Mouse (Mus musculus) spleen, adult 12 weeks (tissue): ENCODE data around the gene 0610012G03Rik.
"Not testable (repeated sequence)": the region's sequence is repeated elsewhere in the genome, so short reads cannot be mapped to it uniquely, and the experiment has no call there.

Experiments used
- DNase-seq: peaks from one replicate; pipeline ENCODE4 v3.0.0; 2022; ENCODE audit warnings: low spot score

Gene 0610012G03Rik

DNA sequence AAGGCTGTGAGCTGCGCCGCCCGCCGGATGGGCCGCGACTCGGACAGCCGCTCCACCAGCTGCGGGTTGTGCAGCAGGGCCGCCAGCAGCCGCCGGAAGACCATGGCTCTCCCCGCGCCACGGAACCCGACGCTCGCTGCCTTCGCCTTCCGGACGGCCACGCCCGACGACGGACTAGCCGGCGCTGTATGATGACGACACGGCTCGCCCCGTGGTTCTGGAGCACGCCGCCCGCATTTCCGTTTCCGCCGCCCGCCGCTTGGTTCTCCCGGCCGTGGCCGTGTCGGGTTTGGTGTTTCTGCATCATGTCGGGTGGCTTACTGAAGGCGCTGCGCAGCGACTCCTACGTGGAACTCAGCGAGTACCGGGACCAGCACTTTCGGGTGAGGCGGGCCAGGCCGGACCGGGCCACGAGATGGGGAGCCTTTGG lies at the start of gene 0610012G03Rik, which contains the start of gene Ncbp2:
TSS of gene 0610012G03Rik (minus strand) at position 150 of the 430 bp plus-strand sequence.
TSS of gene Ncbp2 (plus strand) at position 169 of the 430 bp plus-strand sequence.
- peak; percentile 91 for DNase-seq

DNA sequence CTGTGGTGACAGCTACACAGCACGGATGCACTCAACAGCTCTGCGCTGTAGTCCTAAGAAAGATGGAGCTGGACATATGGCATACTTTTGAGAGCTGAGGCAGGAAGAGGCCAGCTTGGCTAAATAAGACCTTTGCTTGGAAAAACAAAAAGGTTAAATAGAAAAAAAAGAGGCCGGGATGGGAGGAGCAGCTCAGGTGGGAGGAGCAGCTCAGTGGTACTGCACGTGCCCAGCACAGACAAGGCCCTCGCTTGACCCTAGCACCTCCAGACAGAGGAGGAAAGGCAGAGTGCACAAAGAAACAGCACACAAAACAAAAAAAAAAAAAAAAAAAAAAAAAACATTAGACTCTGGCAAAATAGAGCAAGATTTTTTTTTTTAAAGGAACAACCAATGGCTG lies 48.1 kb upstream of the 0610012G03Rik start:
- DNase-seq = no peak

DNA sequence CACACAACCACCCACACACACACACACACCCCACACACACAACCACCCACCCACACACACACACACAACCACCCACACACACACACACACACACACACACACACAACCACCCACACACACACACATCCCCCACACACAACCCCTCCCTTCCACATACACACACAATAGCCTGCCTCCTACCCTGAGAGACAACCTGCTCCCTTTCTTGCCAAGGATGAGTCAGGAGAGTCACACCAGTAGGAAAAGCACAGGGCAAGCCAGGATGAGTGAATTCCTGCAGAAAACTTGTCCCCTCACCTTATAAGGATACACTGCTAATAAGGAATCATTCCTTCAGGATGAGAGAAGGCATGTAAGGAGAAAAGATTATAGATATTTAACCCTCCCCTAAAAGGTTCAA lies 45.7 kb upstream of the 0610012G03Rik start:
- no peak for DNase-seq

GRCm38 (mm10) chr16:31993195-31993594 lies 44.9 kb upstream of the 0610012G03Rik start:
- DNase-seq = no peak

DNA sequence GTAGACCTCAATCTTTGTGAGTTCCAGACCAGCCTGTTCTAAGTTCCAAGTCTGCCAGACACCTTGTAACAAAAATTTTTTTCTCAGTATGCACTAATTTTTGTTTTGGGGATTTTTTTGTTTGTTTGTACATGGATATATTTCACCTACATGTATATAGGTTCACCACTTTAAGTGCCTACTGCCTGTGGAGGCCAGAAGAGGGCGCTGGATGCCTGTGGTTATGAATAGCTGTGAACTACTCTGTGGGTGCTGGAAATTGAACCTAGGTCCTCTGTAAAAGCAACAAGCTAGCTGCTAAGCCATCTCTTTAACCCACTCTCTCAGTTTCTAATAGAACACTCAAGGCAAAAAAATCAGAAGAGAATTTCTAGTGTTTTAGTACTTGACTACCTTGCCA lies 43.7 kb upstream of the 0610012G03Rik start:
- DNase-seq = no peak

- DNase-seq = no peak
These were observed 32.7 kb upstream of the 0610012G03Rik start for GRCm38 (mm10) chr16:31980946-31981345.

GRCm38 (mm10) chr16:31979501-31979900 lies 31.2 kb upstream of the 0610012G03Rik start:
- DNase-seq = no peak

GRCm38 (mm10) chr16:31975258-31975657 lies 27.0 kb upstream of the 0610012G03Rik start:
- no peak for DNase-seq

DNA sequence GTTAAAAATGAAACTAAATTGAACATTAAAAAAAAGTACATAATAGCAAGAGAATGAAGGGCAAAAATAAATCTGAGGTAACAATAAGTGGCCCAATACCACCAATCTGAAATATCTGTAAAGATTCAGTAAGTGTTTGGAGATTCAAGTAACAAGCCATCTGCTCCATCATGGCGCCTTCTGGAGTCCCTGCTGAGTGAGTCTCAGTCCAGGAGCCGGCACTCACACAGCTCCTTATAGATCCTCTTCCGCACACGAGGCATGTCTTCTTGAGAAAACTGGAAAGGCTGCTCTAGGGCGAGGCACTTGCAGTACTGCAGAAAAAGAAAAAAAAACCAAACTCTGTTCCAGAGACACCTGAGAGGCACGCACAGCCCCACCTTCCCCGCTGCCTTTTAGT lies 14.9 kb upstream of the 0610012G03Rik start:
- no peak for DNase-seq

DNA sequence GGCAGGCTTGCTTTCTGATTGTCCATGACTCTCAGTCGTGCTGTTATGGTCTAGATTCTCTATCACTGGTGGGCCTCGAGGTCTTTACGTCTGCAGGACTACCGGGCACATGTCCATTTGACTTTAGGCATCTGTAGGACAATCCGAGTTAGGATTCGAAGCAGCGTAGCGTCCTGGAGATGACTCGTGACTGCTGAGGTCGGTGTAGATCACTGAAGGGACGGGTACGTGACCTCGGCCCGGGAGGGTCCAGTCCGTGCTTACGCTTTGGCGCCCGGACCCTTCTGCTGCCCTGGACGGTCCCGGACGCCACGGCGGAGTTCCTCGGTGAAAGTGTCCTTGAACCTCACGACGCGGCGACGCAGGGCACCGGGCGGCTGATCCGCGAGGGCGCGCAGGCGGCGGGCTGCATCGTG lies 385 bp downstream of the 0610012G03Rik start:
- no peak for DNase-seq

- DNase-seq = no peak
These were observed 961 bp downstream of the 0610012G03Rik start for GRCm38 (mm10) chr16:31947333-31947732.

- DNase-seq = not testable (repeated sequence)
These were observed 2.3 kb downstream of the 0610012G03Rik start for GRCm38 (mm10) chr16:31945986-31946385.

DNA sequence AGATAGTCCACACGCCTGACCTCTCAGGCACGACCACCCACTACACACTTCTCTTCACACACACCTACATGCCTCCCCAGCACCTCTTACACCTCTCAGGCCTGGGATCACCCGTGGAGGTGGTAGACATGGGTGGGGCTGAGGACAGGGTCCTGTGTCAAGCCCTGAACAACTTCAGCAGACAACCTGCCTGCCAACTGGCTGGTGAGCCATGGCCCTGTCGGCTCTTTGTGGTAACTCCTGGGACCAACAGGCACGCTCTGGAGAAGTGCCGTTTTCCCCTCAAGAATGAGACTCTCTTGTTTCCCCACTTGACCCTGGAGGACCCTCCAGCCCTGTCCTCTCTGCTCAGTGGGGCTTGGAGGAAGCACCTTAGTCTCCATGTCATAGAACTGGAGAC lies 2.9 kb downstream of the 0610012G03Rik start:
- no peak for DNase-seq

- no peak for DNase-seq
These were observed 3.5 kb downstream of the 0610012G03Rik start for GRCm38 (mm10) chr16:31944698-31945255.

- DNase-seq = peak; percentile 62
These were observed 4.3 kb downstream of the 0610012G03Rik start for GRCm38 (mm10) chr16:31943980-31944379.

GRCm38 (mm10) chr16:31940586-31940985 lies 7.7 kb downstream of the 0610012G03Rik start:
- no peak for DNase-seq

DNA sequence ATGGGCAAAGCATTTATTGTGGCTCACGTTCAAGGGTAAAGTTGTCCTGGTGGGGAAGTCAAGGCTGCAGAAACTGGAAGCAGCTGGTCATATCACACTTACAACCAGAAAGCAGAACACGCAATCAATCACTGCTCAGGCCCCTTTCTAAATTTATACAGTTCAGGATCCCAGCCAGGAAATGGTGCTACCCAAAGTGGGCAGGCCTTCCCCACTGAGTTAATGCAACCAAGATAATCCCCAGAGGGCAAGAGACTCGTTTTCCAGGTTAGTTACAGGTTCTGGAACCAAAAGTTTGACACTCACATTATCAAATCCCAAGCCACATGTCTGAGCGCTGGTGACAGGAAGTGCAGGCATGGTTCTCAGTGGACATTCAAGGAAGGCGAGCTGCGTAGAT lies 9.4 kb downstream of the 0610012G03Rik start:
- DNase-seq = no peak

DNA sequence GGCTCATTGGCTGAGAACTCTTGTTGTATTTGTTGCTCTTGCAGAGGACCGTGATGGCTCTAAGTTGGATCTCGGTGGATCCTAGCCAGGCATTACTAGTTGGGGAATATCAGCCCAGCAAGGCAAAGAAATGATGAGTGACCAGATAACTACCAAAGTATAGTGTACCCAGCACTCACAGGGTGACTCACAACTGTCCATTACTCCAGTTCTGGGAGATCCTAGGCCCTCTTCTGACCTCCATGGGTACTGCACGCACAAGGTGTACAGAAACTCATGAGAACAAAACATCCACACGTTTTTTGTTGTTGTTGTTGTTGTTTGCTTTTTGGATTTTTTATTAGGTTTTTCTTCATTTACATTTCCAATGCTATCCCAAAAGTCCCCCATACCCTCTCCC lies 11.7 kb downstream of the 0610012G03Rik start:
- no peak for DNase-seq

DNA sequence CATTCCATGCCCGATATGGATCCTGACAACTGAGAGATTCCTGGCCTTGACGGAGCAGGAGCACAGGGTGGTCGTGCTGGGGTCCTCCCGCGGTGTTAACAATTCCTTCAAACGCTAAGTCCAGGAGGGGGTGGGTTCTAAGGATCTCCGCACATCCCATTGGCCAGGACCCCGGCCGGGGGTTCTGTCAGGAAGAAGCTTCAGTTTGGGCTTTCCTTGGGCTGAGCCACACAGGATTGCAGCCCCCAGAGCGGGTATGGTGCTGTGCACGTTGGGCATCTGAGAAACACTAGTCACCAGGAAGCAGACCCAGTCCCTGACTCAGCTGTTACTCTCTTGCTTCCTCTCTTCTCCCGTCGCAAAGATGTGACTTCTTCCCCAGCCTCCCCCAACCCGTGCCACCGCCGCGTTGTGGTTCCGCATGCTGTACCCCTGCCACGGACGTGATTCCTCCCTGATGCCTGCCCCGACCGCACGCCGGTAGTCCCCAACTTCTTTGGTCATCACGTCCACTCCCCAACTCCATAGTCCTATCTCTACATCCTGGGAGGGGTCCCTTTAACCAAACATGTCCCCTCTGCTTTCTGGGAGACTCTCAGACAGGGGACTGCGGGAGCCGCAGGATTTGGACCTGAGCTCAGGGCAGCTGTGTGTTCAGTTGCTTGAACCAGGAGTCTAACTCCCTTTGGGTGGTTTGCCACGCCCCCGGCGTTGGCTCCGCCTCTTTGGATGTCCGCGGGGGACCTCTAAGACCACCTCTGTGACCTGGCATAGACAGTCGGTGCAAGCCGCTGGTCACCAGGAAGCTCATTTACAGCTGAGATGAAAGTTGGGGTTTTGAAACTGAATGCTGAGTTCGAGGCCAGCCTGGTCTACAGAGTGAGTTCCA lies 13.0 kb downstream of the 0610012G03Rik start:
- DNase-seq = no peak

GRCm38 (mm10) chr16:31934550-31935010 lies 13.7 kb downstream of the 0610012G03Rik start:
- DNase-seq = no peak

DNA sequence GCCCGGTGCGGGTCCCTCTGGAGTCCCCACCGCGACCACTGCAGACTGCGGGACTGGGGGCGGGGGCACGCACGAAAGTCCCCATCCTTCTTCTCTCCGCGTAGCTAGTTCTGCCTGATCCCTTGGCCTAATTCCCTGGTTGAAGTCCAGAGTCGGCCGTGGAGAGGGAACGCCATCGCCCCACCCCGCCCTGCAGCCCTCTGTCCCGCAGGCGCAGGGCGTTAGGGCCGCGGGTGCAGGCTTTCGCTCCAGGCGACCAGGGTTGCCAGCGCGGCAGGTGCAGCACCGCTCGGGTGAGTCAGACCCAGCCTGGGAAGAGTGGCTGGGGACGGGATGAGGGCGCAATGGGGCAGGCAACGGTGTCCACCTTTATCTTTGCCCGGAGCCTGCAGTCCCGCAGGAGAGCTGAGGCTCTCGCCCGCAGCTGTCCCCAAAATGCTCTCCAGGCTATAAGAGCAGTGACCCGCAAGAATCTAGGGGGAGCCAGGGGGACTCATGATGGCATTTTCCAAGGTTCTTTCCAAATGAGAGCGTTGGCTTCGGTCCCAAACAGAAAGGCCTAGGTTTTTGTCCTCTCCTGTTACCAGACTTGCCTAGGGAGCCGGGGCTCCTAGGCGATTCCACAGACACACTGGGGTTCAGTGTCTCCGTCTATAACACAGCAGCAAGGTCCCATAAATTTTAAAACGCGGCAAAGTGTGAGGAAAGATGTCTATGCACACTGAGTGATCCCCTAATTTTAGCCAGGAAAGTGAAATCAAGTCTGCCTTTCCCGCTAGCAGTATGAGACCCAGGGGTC lies 14.3 kb downstream of the 0610012G03Rik start, which contains the start of gene Pigz:
TSS of gene Pigz (plus strand) at position 101 of the 799 bp plus-strand sequence.
- DNase-seq = no peak
